Mouse (Mus musculus) embryo, embryonic 10.5 days (tissue): ENCODE data around the gene Kcnh1.

ENCODE experiments used
- DNase-seq: peaks from one replicate; pipeline ENCODE4 v3.0.0-alpha.2; 2015; ENCODE audit warnings: low spot score

The Kcnh1 gene

DNA sequence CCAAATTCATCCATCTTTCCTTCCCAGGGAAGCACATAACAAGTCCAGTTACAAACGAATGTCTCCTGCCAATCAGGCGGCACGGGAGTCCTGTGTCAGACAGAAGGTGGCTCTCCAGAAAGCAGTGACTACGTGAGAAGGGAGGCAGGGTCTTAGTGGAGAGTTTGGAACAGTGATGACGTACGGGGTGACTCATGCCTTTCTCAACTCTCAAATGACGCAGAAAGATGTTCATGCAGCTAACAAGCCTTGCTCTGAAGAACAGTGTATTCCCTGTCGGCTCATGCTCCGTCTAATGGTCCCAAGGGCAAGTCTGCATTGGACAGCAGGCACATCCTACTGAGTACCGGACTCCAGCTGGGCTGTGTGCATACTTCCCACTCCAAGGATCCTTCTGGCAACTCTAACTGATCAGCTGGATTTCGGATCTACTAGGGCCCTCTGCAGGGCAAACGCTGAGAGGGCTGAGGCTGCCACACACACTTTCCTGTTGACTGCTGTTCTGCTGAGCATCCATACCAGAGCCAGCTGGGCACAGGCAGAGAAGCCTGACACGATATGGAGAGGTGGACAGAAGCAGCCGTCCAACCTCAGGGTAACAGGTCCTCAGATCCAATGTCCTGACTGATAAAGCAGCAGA lies 335.3 kb downstream of the Kcnh1 start:
- no peak for DNase-seq

GRCm38 (mm10) chr1:192531490-192532146 lies 341.0 kb downstream of the Kcnh1 start:
- no peak for DNase-seq

DNA sequence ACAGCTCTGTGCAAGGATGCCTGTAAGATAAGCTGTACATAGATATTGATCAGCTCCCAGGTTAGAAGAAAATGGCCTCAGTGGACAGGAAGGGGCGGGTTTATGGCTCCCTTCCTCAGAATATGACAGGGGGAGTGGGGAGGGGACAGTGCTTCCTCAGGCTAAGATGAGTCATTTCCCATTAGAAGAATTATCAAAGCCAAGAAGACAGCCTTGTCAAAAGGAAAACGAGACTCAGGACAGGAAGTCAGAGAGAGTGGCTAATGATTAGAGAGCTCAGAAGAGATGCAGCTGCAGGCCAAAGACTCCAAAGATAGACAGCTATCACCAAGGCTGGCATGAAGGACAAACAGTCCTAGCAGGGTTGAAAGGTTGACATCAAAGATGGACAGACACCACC lies 341.6 kb downstream of the Kcnh1 start:
- DNase-seq = no peak

GRCm38 (mm10) chr1:192533016-192533415 lies 342.4 kb downstream of the Kcnh1 start:
- no peak for DNase-seq

GRCm38 (mm10) chr1:192536440-192536839 lies 345.9 kb downstream of the Kcnh1 start:
- DNase-seq = no peak

DNA sequence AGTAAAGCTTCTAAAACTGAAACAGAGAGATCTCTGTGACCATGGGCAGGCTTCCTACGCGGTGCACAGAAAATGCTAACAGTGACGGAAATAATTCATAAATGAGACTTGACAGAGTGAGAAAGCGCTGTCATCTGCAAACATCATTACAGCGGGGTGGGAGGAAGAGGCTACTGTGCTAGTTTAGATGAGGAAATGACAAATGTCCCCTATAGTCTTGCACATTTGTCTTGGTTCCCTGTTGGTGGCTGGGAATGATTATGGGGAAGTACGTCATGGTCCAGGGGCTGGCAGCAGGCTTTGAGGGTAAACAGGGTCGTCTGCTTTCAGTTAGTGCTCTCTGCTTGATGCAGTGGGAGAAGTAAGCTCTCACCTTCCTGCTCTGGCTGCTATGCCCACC lies 346.6 kb downstream of the Kcnh1 start:
- DNase-seq = no peak

- DNase-seq = no peak
Measured at GRCm38 (mm10) chr1:192542093-192542492, 351.5 kb downstream of the Kcnh1 start.

- no peak for DNase-seq
Measured at GRCm38 (mm10) chr1:192543686-192544085, 353.1 kb downstream of the Kcnh1 start.

DNA sequence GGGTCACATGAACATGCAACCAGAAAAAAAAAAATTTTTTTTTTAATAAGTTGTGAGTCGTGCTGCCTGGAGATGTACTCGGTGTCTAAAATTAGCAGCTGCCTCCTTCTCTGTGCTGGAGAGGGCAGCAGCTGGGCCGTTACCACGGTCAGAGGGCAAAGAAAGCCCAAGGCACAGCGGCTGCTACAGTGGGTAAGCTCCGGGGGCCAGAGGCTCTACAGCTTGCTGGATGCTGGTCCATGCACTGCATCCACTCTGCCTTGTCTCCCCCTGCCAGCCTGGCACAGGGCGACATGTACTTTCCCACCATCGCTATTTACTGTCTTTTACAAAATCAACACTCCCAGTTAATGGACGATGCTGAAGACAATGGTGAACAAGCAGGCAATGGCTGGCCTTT lies 353.5 kb downstream of the Kcnh1 start:
- no peak for DNase-seq

GRCm38 (mm10) chr1:192544901-192545300 lies 354.3 kb downstream of the Kcnh1 start:
- DNase-seq = no peak

- DNase-seq = no peak
Measured at GRCm38 (mm10) chr1:192546843-192547242, 356.3 kb downstream of the Kcnh1 start.

DNA sequence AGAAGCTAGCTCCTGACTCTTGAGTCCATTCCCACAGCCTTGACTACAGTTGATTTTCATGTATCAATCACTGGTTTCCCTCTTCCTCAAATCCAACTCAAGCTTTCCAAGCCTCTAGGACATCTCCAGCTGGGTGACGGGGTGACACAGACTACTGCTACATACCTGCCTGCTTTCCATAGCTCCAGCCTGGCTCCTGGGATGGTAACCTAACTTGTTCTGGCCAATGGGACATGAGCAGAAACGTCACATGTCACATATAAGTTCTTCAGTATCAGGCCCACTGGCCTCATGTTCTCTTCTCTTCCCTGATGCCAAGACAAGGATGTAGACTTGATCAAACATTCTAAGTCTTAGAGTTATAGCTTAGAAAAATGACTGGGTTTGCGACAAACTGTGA lies 360.0 kb downstream of the Kcnh1 start:
- no peak for DNase-seq

- no peak for DNase-seq
Measured at GRCm38 (mm10) chr1:192555516-192555915, 364.9 kb downstream of the Kcnh1 start.

DNA sequence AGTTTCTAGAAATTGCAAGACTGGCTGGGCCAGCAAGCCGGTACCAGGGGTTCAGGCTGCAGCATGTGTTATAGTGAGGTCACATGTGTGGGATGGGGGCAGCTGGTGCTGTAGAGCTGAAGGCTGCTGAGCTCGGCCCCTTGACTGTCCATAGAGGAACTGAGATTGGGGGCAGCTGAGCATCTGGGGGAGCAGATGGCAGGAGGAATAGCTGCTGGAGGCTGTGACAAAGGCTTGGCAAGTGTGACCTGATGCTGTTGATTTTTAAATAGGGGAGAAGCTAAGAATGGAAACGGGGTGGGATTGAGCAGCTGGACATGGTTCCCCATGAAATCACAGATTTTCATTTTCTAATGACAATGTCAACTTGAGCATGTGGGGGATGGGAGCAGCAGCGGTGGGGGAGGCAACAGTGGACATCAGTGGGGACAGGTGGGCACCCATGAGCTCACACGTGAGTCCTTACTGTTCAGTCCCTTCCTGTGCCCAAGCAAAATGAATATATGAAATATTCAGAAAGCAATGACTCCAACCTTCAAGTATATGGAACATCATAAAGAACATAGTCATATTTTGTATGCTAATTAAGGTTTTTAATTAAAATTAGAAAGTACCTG lies 367.5 kb downstream of the Kcnh1 start:
- DNase-seq = peak; percentile 35

GRCm38 (mm10) chr1:192559341-192559740 lies 368.8 kb downstream of the Kcnh1 start:
- DNase-seq = no peak
